Mouse (Mus musculus): Measurements from ENCODE around the gene Sez6l2. TPM values are rescaled to one million over a fixed set of nuclear protein-coding genes. Genes with fewer than 3 reads are reported as not detected.
A peak's percentile ranks its signal among the peaks of the same experiment; 100 is the strongest.

The Sez6l2 gene
- polyA plus RNA-seq, 1 experiment from 2014 or later = 1.7 TPM

- TF ChIP-seq CTCF (IDR thresholded peaks at IDR 0.05) = peak; percentile 80
- TF ChIP-seq EP300 (IDR thresholded peaks at IDR 0.05) = no peak
- peak; percentile 77 for ATAC-seq
- no peak overlapping the region for H3K9ac ChIP-seq (replicated peaks; ENCODE audit: low read depth)
- no peak overlapping the region for H3K27ac ChIP-seq (ENCODE audit: low read length)
- H3K4me3 ChIP-seq (ENCODE audit: low read depth, low read length) = no peak overlapping the region
- no peaks in the 10 kb centered on the region for H3K4me1 ChIP-seq (ENCODE audit: insufficient read depth, low read depth, low read length)
- H3K27me3 ChIP-seq (replicated peaks; ENCODE audit: insufficient read depth, low read length) = no peaks in the 10 kb centered on the region
- WGBS = 37% methylated on average over 9 of the region's 9 CpGs
- DNase-seq (ENCODE audit: low spot score) = peak; percentile 70
- H3K36me3 ChIP-seq (ENCODE audit: insufficient read depth, low read length) = peaks cover 9% of the 10 kb centered on the region
- H3K9me3 ChIP-seq (ENCODE audit: low read length) = no peaks in the 10 kb centered on the region
- no peak overlapping the region for H3K4me2 ChIP-seq (replicated peaks; ENCODE audit: low read depth, low read length)
These were observed 36.0 kb downstream of the Sez6l2 start for GRCm38 (mm10) chr7:126986319-126986718.

GRCm38 (mm10) chr7:126988816-126989215 lies 38.5 kb downstream of the Sez6l2 start:
- Histone ChIP-seq H3K4me2 (replicated peaks; ENCODE audit: low read depth, low read length) (no peak overlapping the region), H3K9ac (replicated peaks; ENCODE audit: low read depth) (no peak overlapping the region), H3K4me3 (ENCODE audit: low read depth, low read length) (no peak overlapping the region), H3K9me3 (ENCODE audit: low read length) (no peaks in the 10 kb centered on the region), H3K27me3 (replicated peaks; ENCODE audit: insufficient read depth, low read length) (no peaks in the 10 kb centered on the region), H3K4me1 (ENCODE audit: insufficient read depth, low read depth, low read length) (no peaks in the 10 kb centered on the region), H3K27ac (ENCODE audit: low read length) (no peak overlapping the region), H3K36me3 (ENCODE audit: insufficient read depth, low read length) (peaks cover 13% of the 10 kb centered on the region)
- no peak for TF ChIP-seq EP300 (IDR thresholded peaks at IDR 0.05)
- no peak for TF ChIP-seq CTCF (IDR thresholded peaks at IDR 0.05)
- DNase-seq (ENCODE audit: low spot score) (no peak), ATAC-seq (no peak)
- WGBS = 49% methylated on average over 8 of the region's 8 CpGs

- H3K9ac ChIP-seq (replicated peaks; ENCODE audit: low read depth) = no peak overlapping the region
- DNase-seq (ENCODE audit: low spot score) (no peak), ATAC-seq (no peak)
- H3K27me3 ChIP-seq (replicated peaks; ENCODE audit: insufficient read depth, low read length) = no peaks in the 10 kb centered on the region
- no peak overlapping the region for H3K4me3 ChIP-seq (ENCODE audit: low read depth, low read length)
- no peaks in the 10 kb centered on the region for H3K9me3 ChIP-seq (ENCODE audit: low read length)
- H3K4me1 ChIP-seq (ENCODE audit: insufficient read depth, low read depth, low read length) = no peaks in the 10 kb centered on the region
- TF ChIP-seq CTCF (IDR thresholded peaks at IDR 0.05) = peak; percentile 39
- no peak for TF ChIP-seq EP300 (IDR thresholded peaks at IDR 0.05)
- no peak overlapping the region for H3K27ac ChIP-seq (ENCODE audit: low read length)
- no peak overlapping the region for H3K4me2 ChIP-seq (replicated peaks; ENCODE audit: low read depth, low read length)
- H3K36me3 ChIP-seq (ENCODE audit: insufficient read depth, low read length) = peaks cover 29% of the 10 kb centered on the region
- 85% methylated on average over 4 of the region's 4 CpGs for WGBS
These were observed 46.1 kb downstream of the Sez6l2 start for GRCm38 (mm10) chr7:126996449-126996848.

GRCm38 (mm10) chr7:126999568-126999967 lies 49.2 kb downstream of the Sez6l2 start:
- 58% methylated on average over 10 of the region's 10 CpGs for WGBS
- no peak for ATAC-seq
- TF ChIP-seq CTCF (IDR thresholded peaks at IDR 0.05) (no peak), EP300 (IDR thresholded peaks at IDR 0.05) (no peak)

GRCm38 (mm10) chr7:127003620-127004019 lies 53.3 kb downstream of the Sez6l2 start:
- Histone ChIP-seq H3K27ac (ENCODE audit: low read length) (no peak overlapping the region), H3K27me3 (replicated peaks; ENCODE audit: insufficient read depth, low read length) (no peaks in the 10 kb centered on the region), H3K36me3 (ENCODE audit: insufficient read depth, low read length) (peaks cover 12% of the 10 kb centered on the region; the same call in 1 of the 2 replicates), H3K9me3 (ENCODE audit: low read length) (no peaks in the 10 kb centered on the region), H3K4me2 (replicated peaks; ENCODE audit: low read depth, low read length) (no peak overlapping the region), H3K4me1 (ENCODE audit: insufficient read depth, low read depth, low read length) (no peaks in the 10 kb centered on the region; the same call in 1 of the 2 replicates), H3K9ac (replicated peaks; ENCODE audit: low read depth) (no peak overlapping the region), H3K4me3 (ENCODE audit: low read depth, low read length) (no peak overlapping the region)
- WGBS = 85% methylated on average over 5 of the region's 5 CpGs
- TF ChIP-seq CTCF (IDR thresholded peaks at IDR 0.05) = no peak
- DNase-seq (ENCODE audit: low spot score) (no peak), ATAC-seq (no peak)

More at GRCm38 (mm10) chr7:126999568-126999967, 49.2 kb downstream of the Sez6l2 start:
- Histone ChIP-seq H3K4me3 (ENCODE audit: low read depth, low read length) (no peak overlapping the region), H3K27me3 (replicated peaks; ENCODE audit: insufficient read depth, low read length) (no peaks in the 10 kb centered on the region), H3K36me3 (ENCODE audit: insufficient read depth, low read length) (peaks cover 26% of the 10 kb centered on the region), H3K4me2 (replicated peaks; ENCODE audit: low read depth, low read length) (no peak overlapping the region), H3K27ac (ENCODE audit: low read length) (no peak overlapping the region), H3K9me3 (ENCODE audit: low read length) (no peaks in the 10 kb centered on the region), H3K9ac (replicated peaks; ENCODE audit: low read depth) (no peak overlapping the region), H3K4me1 (ENCODE audit: insufficient read depth, low read depth, low read length) (no peaks in the 10 kb centered on the region)
- DNase-seq (ENCODE audit: low spot score) = no peak

GRCm38 (mm10) chr7:127004122-127004875 lies 53.9 kb downstream of the Sez6l2 start:
- no peak overlapping the region for H3K4me3 ChIP-seq (ENCODE audit: low read depth, low read length)
- no peak for DNase-seq (ENCODE audit: low spot score)
- peaks cover 12% of the 10 kb centered on the region; the same call in 1 of the 2 replicates for H3K36me3 ChIP-seq (ENCODE audit: insufficient read depth, low read length)
- H3K9ac ChIP-seq (replicated peaks; ENCODE audit: low read depth) = no peak overlapping the region
- no peak for ATAC-seq
- WGBS = 85% methylated on average over 4 of the region's 4 CpGs
- no peak overlapping the region for H3K27ac ChIP-seq (ENCODE audit: low read length)
- no peak for TF ChIP-seq EP300 (IDR thresholded peaks at IDR 0.05)
- peak; percentile 48 for TF ChIP-seq CTCF (IDR thresholded peaks at IDR 0.05)
- no peaks in the 10 kb centered on the region; the same call in 1 of the 2 replicates for H3K4me1 ChIP-seq (ENCODE audit: insufficient read depth, low read depth, low read length)
- no peaks in the 10 kb centered on the region for H3K27me3 ChIP-seq (replicated peaks; ENCODE audit: insufficient read depth, low read length)
- no peak overlapping the region for H3K4me2 ChIP-seq (replicated peaks; ENCODE audit: low read depth, low read length)
- no peaks in the 10 kb centered on the region for H3K9me3 ChIP-seq (ENCODE audit: low read length)

Data from lung, postnatal 0 days (tissue).